13 mouse cellular contexts compared by ENCODE assay signal in genomic region chr14:19963961-19964505, GRCm38 (mm10). TPM values are rescaled to one million over a fixed set of nuclear protein-coding genes. Genes with fewer than 3 reads are reported as not detected.
A peak's percentile ranks its signal among the peaks of the same experiment; 100 is the strongest.
DNase-seq lines count a peak whose midpoint lies in the region; ATAC-seq and TF ChIP-seq lines count a peak whose summit lies in the region.
"Had no signal": no experiment of that assay in that cellular context is flagged by ENCODE, and none has a peak within 500 bp of the region (broad histone marks: within the 10 kb centered on the region; RNA-seq: fewer than 3 reads in every experiment).

No protein-coding gene starts in this region.

- no peak overlapping the region for H3K9ac ChIP-seq in forebrain, embryonic 12.5 days
- no peak overlapping the region; the same call in 1 of the 2 replicates for H3K9ac ChIP-seq in midbrain, embryonic 13.5 days (replicated peaks)

- peaks cover under 1% of the 10 kb centered on the region; the same call in 1 of the 2 replicates for H3K36me3 ChIP-seq in forebrain, embryonic 12.5 days (replicated peaks)
- H3K36me3 ChIP-seq in midbrain, embryonic 13.5 days: peaks cover 4% of the 10 kb centered on the region; the same call in 1 of the 2 replicates

- H3K27ac ChIP-seq in layer of hippocampus, adult 2 months: peak overlapping the region; percentile 77
- peak overlapping the region; percentile 63; the same call in 1 of the 2 replicates for H3K27ac ChIP-seq in forebrain, embryonic 12.5 days
- H3K27ac ChIP-seq in midbrain, embryonic 13.5 days: peak overlapping the region; percentile 74

- no peak overlapping the region; the same call in 1 of the 2 replicates for H3K4me3 ChIP-seq in layer of hippocampus, adult 2 months
- no peak overlapping the region for H3K4me3 ChIP-seq in forebrain, embryonic 12.5 days (replicated peaks)
- H3K4me3 ChIP-seq in midbrain, embryonic 13.5 days (replicated peaks): no peak overlapping the region

- no peak for DNase-seq in layer of hippocampus, adult 2 months (ENCODE audit: low spot score in 2 of 2)
- DNase-seq in layer of hippocampus, adult 9-11 months: no peak
- DNase-seq in NIH3T3 (ENCODE audit: low read depth): peak; percentile 51
- DNase-seq in thymus, postnatal 10 days (ENCODE audit: low spot score in 2 of 2): no peak
- no peak for DNase-seq in kidney, adult 9 months
- DNase-seq: gastrocnemius, postnatal 10 days; heart, postnatal 10 days; layer of hippocampus, postnatal 36 days had no signal

- WGBS in forebrain, embryonic 12.5 days: 29% methylated on average over 5 of the region's 5 CpGs
- WGBS in midbrain, embryonic 13.5 days: 22% methylated on average over 5 of the region's 5 CpGs

- TF ChIP-seq CTCF in layer of hippocampus, adult 2 months (conservative IDR thresholded peaks at IDR 0.05): no peak

- peak overlapping the region; percentile 17; the same call in 1 of the 2 replicates for H3K4me2 ChIP-seq in forebrain, embryonic 12.5 days
- 0 out of 2 replicates have a peak overlapping the region, but pooled peaks have one; percentile 7 for H3K4me2 ChIP-seq in midbrain, embryonic 13.5 days (replicated peaks)
- H3K4me2 ChIP-seq: liver, embryonic 11.5 days had no signal

- H3K4me1 ChIP-seq in forebrain, embryonic 12.5 days: peaks cover 53% of the 10 kb centered on the region
- H3K4me1 ChIP-seq in midbrain, embryonic 13.5 days (replicated peaks): peaks cover 72% of the 10 kb centered on the region

- ATAC-seq in forebrain, embryonic 12.5 days (ENCODE audit: low FRiP score): peak; percentile 57
- peak; percentile 61 for ATAC-seq in midbrain, embryonic 13.5 days
- ATAC-seq in megakaryocyte, adult 5-6 weeks (ENCODE audit: poor library complexity, severe bottlenecking): no peak
- ATAC-seq: activated CD4-positive, CD25-positive, alpha-beta regulatory T cell, adult 4 months had no signal

- H3K27me3 ChIP-seq in forebrain, embryonic 12.5 days: no peaks in the 10 kb centered on the region
- no peaks in the 10 kb centered on the region for H3K27me3 ChIP-seq in midbrain, embryonic 13.5 days

- no peaks in the 10 kb centered on the region for H3K9me3 ChIP-seq in forebrain, embryonic 12.5 days
- no peaks in the 10 kb centered on the region for H3K9me3 ChIP-seq in midbrain, embryonic 13.5 days

RNA-seq across cellular contexts. Expression of gene Gng2, which starts 13.4 kb away (rescaled TPM):
- 100 to 1,000 TPM; 285 to 305 TPM for total RNA-seq in layer of hippocampus, adult 2 months (2021)
- 187 and 202 TPM in 2 replicates for polyA plus RNA-seq in forebrain, embryonic 12.5 days (2016; fragmentation: Nextera tagmentation; extraction: Ambion mirVana)
- 367 and 370 TPM in 2 replicates for polyA plus RNA-seq in midbrain, embryonic 13.5 days (2015; fragmentation: Nextera tagmentation; extraction: Ambion mirVana)
- total RNA-seq in megakaryocyte, adult 5-6 weeks (2015): 165 and 177 TPM in 2 replicates
- total RNA-seq in megakaryocyte, adult 5-6 weeks (2017): 74.5 and 87.6 TPM in 2 replicates
